Mouse (Mus musculus): ENCODE measurements around the gene Smim14. TPM values are rescaled to one million over a fixed set of nuclear protein-coding genes. Genes with fewer than 3 reads are reported as not detected.

Smim14 gene
- polyA plus RNA-seq, 1 experiment from 2014 or later: 144 TPM

GRCm38 (mm10) chr5:65428321-65428720 is 108.7 kb downstream of the Smim14 start:
- Histone ChIP-seq H3K9ac (ENCODE audit: low read length) (no peak overlapping the region), H3K4me1 (ENCODE audit: control insufficient read depth in 2 of 2, insufficient read depth in 2 of 2, low read length in 2 of 2) (peaks cover 0 to 5% of the 10 kb centered on the region in 2 experiments; a peak in 1 of 4 replicates), H3K4me2 (ENCODE audit: low read length) (no peak overlapping the region), H3K27me3 (ENCODE audit: control insufficient read depth, insufficient read depth, low read length) (no peaks in the 10 kb centered on the region), H3K9me3 (ENCODE audit: control insufficient read depth, low read length) (no peaks in the 10 kb centered on the region), H3K27ac (replicated peaks in 1 of 2; ENCODE audit: control insufficient read depth in 1 of 2, insufficient read depth in 1 of 2, low read depth in 2 of 2, low read length in 2 of 2) (no peak overlapping the region), H3K36me3 (ENCODE audit: control insufficient read depth, insufficient read depth, low read length) (peaks cover 40% of the 10 kb centered on the region), H3K4me3 (ENCODE audit: control insufficient read depth in 1 of 2, insufficient read depth in 1 of 2, low read depth in 1 of 2, low read length in 2 of 2) (no peak overlapping the region)
- no peak for ATAC-seq (ENCODE audit: insufficient number of reproducible peaks, insufficient read depth, low FRiP score, low read depth)
- 55% methylated on average over 4 of the region's 4 CpGs for WGBS

DNA sequence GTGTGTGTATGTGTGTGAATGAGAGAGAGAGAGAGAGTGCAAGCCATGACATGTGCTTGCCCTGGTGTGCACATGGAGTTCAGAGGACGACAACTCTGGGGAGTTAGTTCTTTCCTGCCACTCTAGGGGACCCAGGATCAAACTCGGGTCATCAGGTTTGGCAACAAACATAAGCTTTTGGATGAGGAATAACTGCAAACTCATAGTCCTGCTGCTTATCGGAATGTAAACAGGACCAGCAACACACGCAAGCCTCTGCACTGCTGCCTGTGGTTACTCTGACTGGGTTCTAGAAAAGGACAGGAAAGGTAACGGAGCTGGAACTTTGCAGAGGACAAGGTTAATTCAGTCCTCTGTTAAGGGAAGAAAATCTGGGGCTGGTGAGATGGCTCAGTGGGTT is 111.7 kb downstream of the Smim14 start:
- H3K36me3 ChIP-seq (ENCODE audit: control insufficient read depth, insufficient read depth, low read length): peaks cover 66% of the 10 kb centered on the region
- no peak overlapping the region for H3K4me3 ChIP-seq (ENCODE audit: control insufficient read depth in 1 of 2, insufficient read depth in 1 of 2, low read depth in 1 of 2, low read length in 2 of 2)
- no peaks in the 10 kb centered on the region for H3K9me3 ChIP-seq (ENCODE audit: control insufficient read depth, low read length)
- WGBS: 85% methylated on average over 5 of the region's 5 CpGs
- H3K4me1 ChIP-seq (ENCODE audit: control insufficient read depth in 2 of 2, insufficient read depth in 2 of 2, low read length in 2 of 2): no peaks in the 10 kb centered on the region
- H3K27ac ChIP-seq (replicated peaks in 1 of 2; ENCODE audit: control insufficient read depth in 1 of 2, insufficient read depth in 1 of 2, low read depth in 2 of 2, low read length in 2 of 2): no peak overlapping the region
- no peak overlapping the region for H3K9ac ChIP-seq (ENCODE audit: low read length)
- ATAC-seq (ENCODE audit: insufficient number of reproducible peaks, insufficient read depth, low FRiP score, low read depth): no peak
- H3K4me2 ChIP-seq (ENCODE audit: low read length): no peak overlapping the region
- H3K27me3 ChIP-seq (ENCODE audit: control insufficient read depth, insufficient read depth, low read length): no peaks in the 10 kb centered on the region

DNA sequence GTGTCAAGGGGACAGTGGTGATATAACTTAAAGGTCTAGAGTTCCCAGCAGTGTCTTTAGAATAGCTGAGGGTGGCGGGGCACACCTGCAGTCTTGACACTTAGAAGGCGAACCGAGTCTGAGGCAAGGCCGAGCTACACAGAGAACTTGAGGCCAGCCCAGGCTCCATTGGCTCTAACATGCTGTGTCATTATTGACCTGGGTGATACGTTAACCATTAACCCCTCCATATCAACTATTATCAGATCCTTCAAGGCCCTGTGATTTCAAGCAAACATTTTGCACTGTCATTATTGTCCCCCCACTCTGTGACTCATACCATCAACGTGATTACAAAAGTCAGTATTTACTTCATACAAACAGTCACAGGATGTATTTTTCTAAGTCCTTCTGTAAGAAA is 112.8 kb downstream of the Smim14 start:
- Histone ChIP-seq H3K9me3 (ENCODE audit: control insufficient read depth, low read length) (no peaks in the 10 kb centered on the region), H3K27ac (replicated peaks in 1 of 2; ENCODE audit: control insufficient read depth in 1 of 2, insufficient read depth in 1 of 2, low read depth in 2 of 2, low read length in 2 of 2) (no peak overlapping the region), H3K4me3 (ENCODE audit: control insufficient read depth in 1 of 2, insufficient read depth in 1 of 2, low read depth in 1 of 2, low read length in 2 of 2) (no peak overlapping the region), H3K27me3 (ENCODE audit: control insufficient read depth, insufficient read depth, low read length) (no peaks in the 10 kb centered on the region), H3K9ac (ENCODE audit: low read length) (no peak overlapping the region), H3K4me1 (ENCODE audit: control insufficient read depth in 2 of 2, insufficient read depth in 2 of 2, low read length in 2 of 2) (no peaks in the 10 kb centered on the region), H3K4me2 (ENCODE audit: low read length) (no peak overlapping the region), H3K36me3 (ENCODE audit: control insufficient read depth, insufficient read depth, low read length) (peaks cover 77% of the 10 kb centered on the region)
- no peak for ATAC-seq (ENCODE audit: insufficient number of reproducible peaks, insufficient read depth, low FRiP score, low read depth)
- WGBS: 85% methylated on average over 6 of the region's 6 CpGs

GRCm38 (mm10) chr5:65422803-65423202 is 114.2 kb downstream of the Smim14 start:
- no peak overlapping the region for H3K27ac ChIP-seq (replicated peaks in 1 of 2; ENCODE audit: control insufficient read depth in 1 of 2, insufficient read depth in 1 of 2, low read depth in 2 of 2, low read length in 2 of 2)
- H3K27me3 ChIP-seq (ENCODE audit: control insufficient read depth, insufficient read depth, low read length): no peaks in the 10 kb centered on the region
- H3K4me2 ChIP-seq (ENCODE audit: low read length): no peak overlapping the region
- no peak overlapping the region for H3K4me3 ChIP-seq (ENCODE audit: control insufficient read depth in 1 of 2, insufficient read depth in 1 of 2, low read depth in 1 of 2, low read length in 2 of 2)
- H3K4me1 ChIP-seq (ENCODE audit: control insufficient read depth in 2 of 2, insufficient read depth in 2 of 2, low read length in 2 of 2): no peaks in the 10 kb centered on the region
- no peak for ATAC-seq (ENCODE audit: insufficient number of reproducible peaks, insufficient read depth, low FRiP score, low read depth)
- H3K36me3 ChIP-seq (ENCODE audit: control insufficient read depth, insufficient read depth, low read length): peaks cover 91% of the 10 kb centered on the region
- 91% methylated on average over 8 of the region's 8 CpGs for WGBS
- no peak overlapping the region for H3K9ac ChIP-seq (ENCODE audit: low read length)
- H3K9me3 ChIP-seq (ENCODE audit: control insufficient read depth, low read length): no peaks in the 10 kb centered on the region

DNA sequence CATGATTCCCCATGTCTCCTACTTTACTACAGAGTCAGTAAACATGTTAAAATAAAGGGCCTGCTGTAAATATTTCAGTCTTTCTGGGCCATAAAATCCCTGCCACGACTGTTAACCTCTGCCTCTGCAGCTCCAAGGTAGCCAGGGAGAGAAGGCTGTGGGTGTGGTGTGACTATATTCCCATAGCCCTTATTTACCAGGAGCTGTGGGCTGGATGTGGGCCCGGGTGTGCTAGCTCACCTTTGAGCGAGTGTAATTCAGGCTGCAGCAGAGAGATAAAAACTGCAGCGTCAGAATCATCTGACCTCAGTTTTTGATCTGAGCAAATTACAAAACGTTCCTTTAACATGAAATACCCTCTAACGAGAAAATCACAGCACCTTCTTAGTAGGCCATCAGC is 116.2 kb downstream of the Smim14 start:
- 76% methylated on average over 6 of the region's 6 CpGs for WGBS
- Histone ChIP-seq H3K4me3 (ENCODE audit: control insufficient read depth in 1 of 2, insufficient read depth in 1 of 2, low read depth in 1 of 2, low read length in 2 of 2) (no peak overlapping the region), H3K27me3 (ENCODE audit: control insufficient read depth, insufficient read depth, low read length) (no peaks in the 10 kb centered on the region), H3K27ac (replicated peaks in 1 of 2; ENCODE audit: control insufficient read depth in 1 of 2, insufficient read depth in 1 of 2, low read depth in 2 of 2, low read length in 2 of 2) (no peak overlapping the region), H3K9ac (ENCODE audit: low read length) (no peak overlapping the region), H3K4me2 (ENCODE audit: low read length) (no peak overlapping the region), H3K9me3 (ENCODE audit: control insufficient read depth, low read length) (no peaks in the 10 kb centered on the region), H3K36me3 (ENCODE audit: control insufficient read depth, insufficient read depth, low read length) (peaks cover 92% of the 10 kb centered on the region), H3K4me1 (ENCODE audit: control insufficient read depth in 2 of 2, insufficient read depth in 2 of 2, low read length in 2 of 2) (peaks cover 11 to 15% of the 10 kb centered on the region in 2 experiments)
- no peak for ATAC-seq (ENCODE audit: insufficient number of reproducible peaks, insufficient read depth, low FRiP score, low read depth)

GRCm38 (mm10) chr5:65419136-65419535 is 117.8 kb downstream of the Smim14 start:
- H3K4me1 ChIP-seq (ENCODE audit: control insufficient read depth in 2 of 2, insufficient read depth in 2 of 2, low read length in 2 of 2): peaks cover 20 to 26% of the 10 kb centered on the region in 2 experiments
- H3K9me3 ChIP-seq (ENCODE audit: control insufficient read depth, low read length): no peaks in the 10 kb centered on the region
- H3K36me3 ChIP-seq (ENCODE audit: control insufficient read depth, insufficient read depth, low read length): peaks cover 80% of the 10 kb centered on the region
- no peak for ATAC-seq (ENCODE audit: insufficient number of reproducible peaks, insufficient read depth, low FRiP score, low read depth)
- no peak overlapping the region for H3K4me3 ChIP-seq (ENCODE audit: control insufficient read depth in 1 of 2, insufficient read depth in 1 of 2, low read depth in 1 of 2, low read length in 2 of 2)
- H3K9ac ChIP-seq (ENCODE audit: low read length): no peak overlapping the region
- WGBS: 80% methylated on average over 10 of the region's 10 CpGs
- no peaks in the 10 kb centered on the region for H3K27me3 ChIP-seq (ENCODE audit: control insufficient read depth, insufficient read depth, low read length)
- H3K4me2 ChIP-seq (ENCODE audit: low read length): no peak overlapping the region
- no peak overlapping the region for H3K27ac ChIP-seq (replicated peaks in 1 of 2; ENCODE audit: control insufficient read depth in 1 of 2, insufficient read depth in 1 of 2, low read depth in 2 of 2, low read length in 2 of 2)

DNA sequence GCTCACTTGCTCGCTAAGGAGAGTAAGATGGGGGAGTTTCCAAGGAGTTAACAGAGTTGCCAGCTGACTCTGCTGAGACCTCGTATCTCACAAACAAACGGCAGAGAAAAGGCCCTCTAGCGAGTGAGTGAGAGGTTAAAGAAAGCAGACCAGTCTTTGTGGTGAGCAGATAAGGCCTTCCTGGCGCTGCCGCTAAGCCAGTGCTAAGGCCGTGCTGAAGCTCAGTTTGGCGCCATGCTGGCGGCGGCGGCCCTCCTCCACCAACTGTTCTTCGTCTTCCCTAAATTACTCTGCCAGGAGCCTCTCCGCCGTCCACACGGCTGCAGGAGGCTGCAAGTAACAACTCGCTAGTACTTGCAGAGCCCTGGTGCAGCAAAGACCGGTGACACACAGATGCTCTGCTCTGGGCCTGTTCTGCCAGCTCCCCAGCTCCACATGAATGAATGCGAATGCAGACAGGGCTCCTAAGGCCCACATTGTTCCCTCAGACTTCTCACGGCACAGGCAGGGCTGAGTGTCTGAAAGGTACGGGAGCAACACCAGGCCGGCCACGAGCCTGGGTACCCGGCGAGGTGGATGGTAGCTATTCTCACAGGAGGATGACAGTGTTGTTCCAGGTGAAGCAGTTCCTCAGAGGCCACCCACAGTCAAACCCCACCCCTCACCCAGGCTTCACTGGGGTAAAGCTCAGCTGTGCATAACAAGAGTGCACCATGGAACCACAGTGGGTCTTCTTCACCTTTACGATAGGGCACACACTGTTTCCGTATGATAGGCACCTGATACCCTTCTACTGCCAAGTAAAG is 121.1 kb downstream of the Smim14 start:
- Histone ChIP-seq H3K4me1 (ENCODE audit: control insufficient read depth in 2 of 2, insufficient read depth in 2 of 2, low read length in 2 of 2) (peaks cover 21 to 27% of the 10 kb centered on the region in 2 experiments), H3K36me3 (ENCODE audit: control insufficient read depth, insufficient read depth, low read length) (peaks cover 76% of the 10 kb centered on the region), H3K9ac (ENCODE audit: low read length) (peak overlapping the region; percentile 44), H3K27ac (replicated peaks in 1 of 2; ENCODE audit: control insufficient read depth in 1 of 2, insufficient read depth in 1 of 2, low read depth in 2 of 2, low read length in 2 of 2) (peak overlapping the region; percentile 95 to 97), H3K27me3 (ENCODE audit: control insufficient read depth, insufficient read depth, low read length) (no peaks in the 10 kb centered on the region), H3K4me3 (ENCODE audit: control insufficient read depth in 1 of 2, insufficient read depth in 1 of 2, low read depth in 1 of 2, low read length in 2 of 2) (0 out of 4 replicates have a peak overlapping the region, but pooled peaks of 1 of the 2 experiments have one; percentile 2), H3K9me3 (ENCODE audit: control insufficient read depth, low read length) (no peaks in the 10 kb centered on the region), H3K4me2 (ENCODE audit: low read length) (peak overlapping the region; percentile 22)
- peak; percentile 87 for ATAC-seq (ENCODE audit: insufficient number of reproducible peaks, insufficient read depth, low FRiP score, low read depth)
- 8% methylated on average over 26 of the region's 26 CpGs for WGBS
